Mouse (Mus musculus) heart, postnatal 0 days (tissue): ENCODE data around the gene En2.

Experiments used
- CTCF ChIP-seq: IDR thresholded peaks from 2 replicates; pipeline ENCODE4 v1.5.1; 2016; ENCODE audit warnings: antibody characterized with exemption, control low read depth, low read depth
- EP300 ChIP-seq: IDR thresholded peaks from 2 replicates; pipeline ENCODE4 v1.6.1; 2016; ENCODE audit warnings: antibody characterized with exemption, low read depth

GRCm38 (mm10) chr5:28118531-28118925 lies 47.0 kb upstream of the En2 start:
- TF ChIP-seq CTCF: no peak
- TF ChIP-seq EP300: no peak
